Mouse (Mus musculus): Measurements from ENCODE around the gene Egln1. TPM values are rescaled to one million over a fixed set of nuclear protein-coding genes. Genes with fewer than 3 reads are reported as not detected.

The Egln1 gene
- 10 to 100 TPM; 60.0 to 71.9 TPM for total RNA-seq (2021)
- long read RNA-seq, experiment 1, transcript Egln1-201 (5 exons, 3,594 nt), result major isoform, 150 of 169 reads
- long read RNA-seq, experiment 1, partial matches to known transcripts, result 3 of 169 reads
- long read RNA-seq, experiment 1, other reads (novel, unspliced or antisense), result 16 of 169 reads
- long read RNA-seq, experiment 2, transcript Egln1-201 (5 exons, 3,594 nt), result major isoform, 177 of 193 reads
- long read RNA-seq, experiment 2, partial matches to known transcripts, result 0 of 193 reads
- long read RNA-seq, experiment 2, other reads (novel, unspliced or antisense), result 16 of 193 reads

GRCm38 (mm10) chr8:124949209-124950068 lies at the start of gene Egln1:
Gene Egln1 (minus strand): TSS chr8:124949324.
- DNase-seq, result peak; percentile 78

DNA sequence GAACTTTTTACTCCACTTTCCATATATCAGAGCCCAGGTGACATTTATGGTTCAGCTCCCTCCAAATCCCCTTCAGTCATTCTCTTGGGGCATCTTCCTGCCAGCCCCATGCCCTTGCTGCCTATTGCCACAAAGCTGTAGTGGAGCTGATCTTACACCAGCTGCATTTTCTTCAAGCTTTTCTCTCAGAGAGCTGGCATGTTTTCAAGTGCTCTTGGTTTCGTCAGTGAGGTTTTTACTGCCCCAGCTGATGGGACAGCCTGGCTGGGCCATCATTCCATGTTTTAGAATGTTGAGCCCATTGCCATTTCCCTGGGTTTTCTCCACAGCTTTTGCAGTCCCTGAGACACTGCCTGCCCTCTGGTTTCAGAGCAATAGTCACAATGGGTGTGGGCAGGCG lies 46.7 kb upstream of the Egln1 start:
- DNase-seq, result no peak

DNA sequence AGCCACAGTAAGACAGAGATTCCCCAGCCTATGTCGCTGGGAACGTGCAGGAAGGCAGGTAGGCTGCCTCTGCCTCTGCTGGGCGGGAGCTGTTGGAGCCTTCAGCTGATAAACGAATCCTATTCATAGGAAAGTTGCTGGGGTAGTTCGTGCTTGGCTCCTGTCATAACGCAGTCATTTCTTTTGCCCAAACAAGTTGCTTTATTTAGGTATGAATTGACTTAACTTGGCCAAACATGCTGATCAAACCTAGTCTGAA lies 42.5 kb upstream of the Egln1 start:
- DNase-seq, result no peak

- no peak for DNase-seq
Observed at GRCm38 (mm10) chr8:124990923-124991667, 42.0 kb upstream of the Egln1 start.

DNA sequence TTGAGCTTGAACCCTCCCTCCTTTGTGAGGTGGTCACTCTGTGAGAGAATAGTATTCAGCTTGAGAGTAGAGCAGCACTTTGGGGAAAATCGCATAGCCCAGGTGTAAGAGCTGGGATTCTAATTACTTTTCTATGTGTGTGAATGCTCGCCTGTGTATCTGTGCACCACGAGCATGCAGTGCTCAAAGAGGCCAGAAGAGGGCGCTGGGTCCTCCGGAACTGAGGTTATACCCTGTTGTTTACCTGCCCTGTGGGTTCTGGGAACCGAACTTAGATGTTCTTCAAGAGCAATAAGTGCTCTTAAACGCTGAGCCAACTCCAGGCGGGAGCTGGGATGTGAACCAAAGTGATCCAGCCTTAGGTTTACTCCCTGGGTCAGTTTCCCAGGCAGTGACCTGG lies 31.7 kb upstream of the Egln1 start:
- no peak for DNase-seq

GRCm38 (mm10) chr8:124980036-124980435 lies 30.9 kb upstream of the Egln1 start:
- no peak for DNase-seq

GRCm38 (mm10) chr8:124978026-124978425 lies 28.9 kb upstream of the Egln1 start:
- DNase-seq, result no peak

GRCm38 (mm10) chr8:124976211-124976610 lies 27.1 kb upstream of the Egln1 start:
- no peak for DNase-seq

GRCm38 (mm10) chr8:124974254-124974653 lies 25.1 kb upstream of the Egln1 start:
- no peak for DNase-seq

- DNase-seq, result no peak
Observed at GRCm38 (mm10) chr8:124973221-124973620, 24.1 kb upstream of the Egln1 start.

DNA sequence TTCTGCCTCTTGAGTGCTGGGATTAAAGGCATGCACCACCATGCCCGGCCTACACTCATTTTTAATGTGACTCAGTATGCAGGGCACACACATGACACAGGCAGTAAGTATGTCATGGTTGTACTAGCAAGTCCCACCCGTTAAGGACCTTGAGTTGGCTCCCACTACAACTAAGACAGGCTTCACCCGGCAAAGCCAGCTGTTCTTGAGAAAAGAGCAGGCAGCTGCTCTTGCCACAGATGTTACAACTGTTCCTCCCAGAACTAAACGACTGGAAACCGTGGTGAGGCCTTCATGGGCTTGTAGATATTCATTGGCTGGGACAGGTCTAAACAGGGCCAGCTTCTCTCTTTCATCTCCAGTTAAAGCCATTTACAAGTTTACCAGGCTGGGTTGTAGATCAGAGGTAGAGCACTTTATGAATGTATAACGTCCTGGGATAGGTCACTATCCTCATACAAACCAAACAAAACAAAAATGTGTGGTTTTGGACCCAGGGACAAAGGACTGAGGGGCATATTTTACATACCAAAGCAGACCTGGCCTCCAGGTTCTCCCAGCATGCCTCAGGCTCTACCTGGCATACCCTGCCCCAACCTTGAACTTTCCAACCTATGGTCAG lies 21.3 kb upstream of the Egln1 start:
- no peak for DNase-seq

GRCm38 (mm10) chr8:124964966-124965365 lies 15.8 kb upstream of the Egln1 start:
- DNase-seq, result no peak

DNA sequence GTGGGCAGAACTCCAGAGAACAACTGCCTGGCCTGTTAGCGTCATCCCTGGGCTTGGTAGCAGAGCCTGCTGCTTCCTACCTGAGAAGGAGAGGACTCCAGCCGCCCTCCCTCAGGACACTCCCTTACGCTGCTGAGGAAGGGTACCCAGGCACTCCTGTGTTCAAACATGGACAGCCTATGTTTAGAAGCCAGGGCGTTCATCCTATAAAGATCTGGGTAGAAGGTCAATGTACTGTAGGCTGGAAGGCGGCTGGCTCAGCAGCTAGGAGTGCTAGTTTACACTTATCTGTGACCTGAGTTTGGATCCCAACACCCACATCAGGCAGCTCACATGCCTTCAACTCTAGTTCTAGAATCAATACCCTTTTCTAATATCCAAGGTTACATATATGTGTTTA lies 14.1 kb upstream of the Egln1 start:
- DNase-seq, result no peak

DNA sequence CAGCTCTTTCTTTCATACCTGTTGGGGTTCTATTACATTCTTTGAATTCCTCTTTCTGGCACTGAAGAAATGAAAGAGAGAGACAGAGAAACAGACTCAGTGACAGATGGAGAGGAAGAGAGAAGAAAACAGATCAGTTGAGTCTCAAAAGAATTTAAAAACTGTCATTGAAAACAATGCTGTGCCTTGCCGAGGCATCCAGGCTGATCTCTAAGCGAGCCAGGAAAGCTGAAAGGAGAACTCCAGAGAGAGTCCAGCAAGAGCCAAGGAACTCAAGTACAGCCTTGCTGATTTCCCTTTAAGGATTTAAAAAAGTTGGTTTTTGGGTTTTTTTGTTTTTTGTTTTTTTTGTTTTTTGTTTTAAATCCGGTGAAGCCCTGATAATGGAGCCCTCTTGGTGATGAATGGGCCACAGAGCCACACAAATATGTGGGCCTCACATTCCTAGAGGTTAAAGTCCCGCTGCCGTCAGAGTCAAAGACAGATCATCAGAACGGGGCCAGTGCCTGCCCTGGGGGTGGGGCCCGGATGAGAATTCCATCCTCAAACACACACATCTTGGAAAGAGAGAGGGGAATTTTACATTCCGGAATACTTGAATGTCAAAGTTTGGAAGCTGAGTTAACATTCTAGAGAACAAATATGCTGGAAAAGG lies 11.2 kb upstream of the Egln1 start:
- peak; percentile 34 for DNase-seq

DNA sequence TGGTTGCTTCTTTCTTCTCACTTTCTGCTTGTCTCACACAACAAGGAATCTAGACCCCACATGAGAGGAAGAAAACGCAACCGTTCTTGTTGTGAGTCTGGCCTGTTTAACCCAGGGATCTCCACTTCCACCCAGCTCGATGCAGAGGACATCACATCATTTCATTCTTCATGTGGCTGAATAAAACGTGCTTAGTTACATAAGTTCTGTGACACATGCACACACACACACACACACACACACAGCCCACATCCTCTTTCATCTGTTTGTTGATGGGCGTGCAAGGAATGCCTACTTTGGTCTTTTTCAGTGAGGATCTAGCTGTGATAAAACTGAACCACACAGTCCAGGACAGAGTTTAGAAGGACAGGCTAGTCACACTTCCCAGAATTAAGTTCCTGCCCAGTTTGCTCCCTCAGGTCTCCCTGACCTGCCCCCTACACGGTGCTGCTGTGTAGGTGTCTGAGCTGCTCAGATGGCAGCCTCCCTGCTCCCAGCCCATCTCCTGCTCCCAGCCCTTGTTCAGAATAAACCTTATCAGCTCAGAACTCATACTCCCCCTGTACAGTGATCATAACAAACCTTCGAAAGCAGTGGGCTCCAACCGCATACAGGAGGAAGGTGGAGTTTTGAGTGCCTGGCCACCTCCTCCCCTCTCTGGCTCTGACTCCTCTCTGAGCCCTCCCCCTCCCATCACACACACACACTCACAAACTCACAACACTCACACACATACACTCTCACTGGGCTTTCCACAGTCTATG lies 10.5 kb upstream of the Egln1 start:
- no peak for DNase-seq

DNA sequence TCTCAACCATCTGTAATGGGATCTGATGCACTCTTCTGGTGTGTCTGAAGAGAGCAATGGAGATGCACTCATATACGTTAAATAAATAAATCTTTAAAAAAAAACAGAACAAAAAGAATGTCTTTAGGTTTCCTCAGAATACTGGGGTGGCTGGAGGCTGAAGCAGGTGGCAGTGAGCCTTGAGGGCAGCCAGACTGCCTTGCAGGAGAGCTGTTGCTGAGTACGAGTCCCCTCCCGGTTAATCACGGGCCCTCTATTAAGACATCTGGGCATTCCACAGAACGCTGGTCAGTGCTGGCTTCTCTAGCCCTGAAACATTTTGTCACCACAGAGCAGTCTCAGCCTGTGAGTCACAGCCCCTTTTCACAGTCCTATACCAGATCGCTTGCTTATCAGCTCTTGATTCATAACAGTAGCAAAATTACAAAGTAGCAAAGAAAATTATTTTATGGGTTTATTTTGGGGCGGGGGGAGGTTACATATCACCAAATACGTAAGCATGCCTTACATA lies 5.5 kb upstream of the Egln1 start:
- DNase-seq, result no peak

DNA sequence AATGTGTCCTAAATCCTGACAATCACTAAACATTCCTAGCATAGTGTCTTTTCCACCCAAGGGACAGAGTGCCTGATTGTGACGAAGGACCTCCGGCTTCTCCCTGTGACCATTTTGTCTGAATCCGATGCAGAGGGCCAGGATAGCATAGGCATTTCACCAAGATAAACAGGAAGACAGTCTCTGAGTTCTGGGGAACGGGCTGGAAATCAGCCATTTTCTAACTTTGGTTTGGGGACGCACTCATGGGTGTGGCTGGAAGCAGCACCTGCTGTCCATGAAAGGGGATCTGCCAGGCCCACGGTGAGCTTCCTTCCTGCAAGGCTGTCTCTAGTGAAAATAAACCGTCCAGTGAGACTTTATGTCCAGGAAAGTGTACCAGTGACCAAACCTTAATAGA lies 4.1 kb upstream of the Egln1 start:
- DNase-seq, result no peak

DNA sequence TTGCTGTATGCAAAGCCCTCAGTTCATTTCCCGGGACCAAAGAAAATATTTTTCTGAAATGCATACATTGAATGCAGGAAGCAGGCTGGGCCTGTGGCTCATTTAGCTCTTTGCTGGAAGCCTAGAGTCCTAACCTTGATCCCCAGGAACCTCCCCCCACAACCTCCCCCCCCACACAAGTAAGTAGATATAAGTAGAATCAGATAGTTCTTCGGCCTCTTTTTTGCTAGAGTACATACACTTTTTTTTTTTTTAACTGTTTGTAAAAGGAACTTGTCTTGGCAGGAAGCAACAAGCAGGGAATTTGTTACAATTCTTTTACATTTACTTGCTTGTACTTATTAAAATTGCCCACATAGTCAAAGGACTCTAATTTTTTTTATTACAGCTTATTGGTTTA lies 1.7 kb upstream of the Egln1 start:
- no peak for DNase-seq

- no peak for DNase-seq
Observed at GRCm38 (mm10) chr8:124950069-124950456, 939 bp upstream of the Egln1 start.

DNA sequence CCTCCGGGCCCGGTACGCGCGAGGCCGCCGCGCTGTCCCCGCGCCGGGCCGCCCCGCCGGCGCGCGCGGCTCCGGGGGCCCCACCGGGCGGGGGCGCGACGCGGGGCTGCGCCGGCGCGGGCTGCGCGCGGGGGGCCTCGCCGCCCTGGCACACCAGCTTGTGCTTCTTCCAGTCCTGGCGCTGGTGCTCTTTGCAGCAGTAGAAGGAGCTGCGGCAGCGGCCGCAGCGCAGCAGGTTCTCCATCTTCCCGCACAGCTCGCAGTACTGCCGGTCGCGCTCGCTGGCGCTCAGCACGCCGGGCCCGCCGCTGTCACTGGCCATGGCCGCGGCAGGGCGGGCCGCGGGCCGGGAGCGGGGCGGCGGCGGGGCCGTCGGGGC lies 402 bp downstream of the Egln1 start:
- DNase-seq, result no peak

All from gastrocnemius, postnatal 10 days (tissue).